Mouse (Mus musculus): ENCODE measurements around the gene Gm49403.

- TF ChIP-seq POLR2A (IDR thresholded peaks at IDR 0.05; ENCODE audit: low read depth, low read length) (peak; percentile 53), CTCF (IDR thresholded peaks at IDR 0.05; ENCODE audit: borderline replicate concordance, insufficient read depth, low read length) (no peak)
Measured at GRCm38 (mm10) chr19:8887585-8888463, 4.1 kb downstream of the Gm49403 start.
